Mouse (Mus musculus) lung, adult 2 months (tissue): ENCODE data around the gene Stpg2.

ENCODE experiments used
- CTCF ChIP-seq: fragments of 200-500 bp; IDR thresholded peaks from 2 replicates; pipeline ENCODE4 v1.5.1; 2011; ENCODE audit warnings: mild to moderate bottlenecking, low read length, control low read depth; ENCODE audit not compliant: insufficient read depth
- POLR2A ChIP-seq: fragments of 200-500 bp; IDR thresholded peaks from 2 replicates; pipeline ENCODE4 v1.6.1; 2011; ENCODE audit warnings: low read depth, mild to moderate bottlenecking, control low read depth, low read length, borderline replicate concordance; ENCODE audit errors: extremely low read depth

DNA sequence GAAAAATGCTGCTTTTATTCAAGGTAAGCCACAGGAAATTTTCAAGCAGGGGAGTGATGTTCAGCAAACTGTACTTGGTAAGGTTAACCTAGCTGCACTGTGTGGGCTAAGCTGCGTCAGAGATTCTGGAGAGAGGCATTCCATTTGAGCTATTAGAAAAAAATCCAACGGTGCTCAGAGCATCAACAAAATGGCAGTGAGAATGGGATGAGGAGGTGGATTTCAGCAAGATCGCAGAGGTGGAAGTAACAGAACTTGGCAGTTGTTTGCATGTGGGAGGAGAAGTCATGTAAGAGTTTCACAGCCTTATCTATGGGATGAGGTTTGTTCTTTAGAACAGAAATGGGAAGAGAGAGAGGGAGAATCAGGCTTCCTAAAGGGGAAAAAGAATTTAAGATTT is 5.2 kb upstream of the Stpg2 start:
- no peak for TF ChIP-seq CTCF
- no peak for TF ChIP-seq POLR2A
